Mouse (Mus musculus): ENCODE measurements at regions not wholly inside any gene's neighbourhood (a gene's known extent, or its start where the extent isn't known, plus 50 kb on each side); places are given as distances from the start of the nearest gene placed in this dataset.

GRCm38 (mm10) chr9:41319066-41319465 is 157.6 kb upstream of the Ubash3b start:
- 60% methylated on average over 2 of the region's 2 CpGs for WGBS
- H3K4me1 ChIP-seq (ENCODE audit: control insufficient read depth in 2 of 2, insufficient read depth in 2 of 2, low read length in 2 of 2): no peaks in the 10 kb centered on the region
- no peaks in the 10 kb centered on the region for H3K27me3 ChIP-seq (ENCODE audit: control insufficient read depth, insufficient read depth, low read length)
- no peaks in the 10 kb centered on the region for H3K36me3 ChIP-seq (ENCODE audit: control insufficient read depth, insufficient read depth, low read length)
- no peak overlapping the region for H3K9ac ChIP-seq (ENCODE audit: low read length)
- no peak overlapping the region for H3K27ac ChIP-seq (replicated peaks in 1 of 2; ENCODE audit: control insufficient read depth in 1 of 2, insufficient read depth in 1 of 2, low read depth in 2 of 2, low read length in 2 of 2)
- no peak overlapping the region for H3K4me2 ChIP-seq (ENCODE audit: low read length)
- no peak for ATAC-seq (ENCODE audit: insufficient number of reproducible peaks, insufficient read depth, low FRiP score, low read depth)
- H3K9me3 ChIP-seq (ENCODE audit: control insufficient read depth, low read length): no peaks in the 10 kb centered on the region
- no peak overlapping the region for H3K4me3 ChIP-seq (ENCODE audit: control insufficient read depth in 1 of 2, insufficient read depth in 1 of 2, low read depth in 1 of 2, low read length in 2 of 2)

- no peak overlapping the region for H3K9ac ChIP-seq (ENCODE audit: low read length)
- no peak for ATAC-seq (ENCODE audit: insufficient number of reproducible peaks, insufficient read depth, low FRiP score, low read depth)
- H3K4me3 ChIP-seq (ENCODE audit: control insufficient read depth in 1 of 2, insufficient read depth in 1 of 2, low read depth in 1 of 2, low read length in 2 of 2): no peak overlapping the region
- H3K27me3 ChIP-seq (ENCODE audit: control insufficient read depth, insufficient read depth, low read length): no peaks in the 10 kb centered on the region
- no peaks in the 10 kb centered on the region for H3K4me1 ChIP-seq (ENCODE audit: control insufficient read depth in 2 of 2, insufficient read depth in 2 of 2, low read length in 2 of 2)
- no peaks in the 10 kb centered on the region for H3K9me3 ChIP-seq (ENCODE audit: control insufficient read depth, low read length)
- no peak overlapping the region for H3K27ac ChIP-seq (replicated peaks in 1 of 2; ENCODE audit: control insufficient read depth in 1 of 2, insufficient read depth in 1 of 2, low read depth in 2 of 2, low read length in 2 of 2)
- no peaks in the 10 kb centered on the region for H3K36me3 ChIP-seq (ENCODE audit: control insufficient read depth, insufficient read depth, low read length)
- no peak overlapping the region for H3K4me2 ChIP-seq (ENCODE audit: low read length)
These were observed 144.7 kb upstream of the Ubash3b start for GRCm38 (mm10) chr9:41306229-41306628.

- Histone ChIP-seq H3K9ac (ENCODE audit: low read length) (no peak overlapping the region), H3K27me3 (ENCODE audit: control insufficient read depth, insufficient read depth, low read length) (no peaks in the 10 kb centered on the region), H3K4me2 (ENCODE audit: low read length) (no peak overlapping the region), H3K4me3 (ENCODE audit: control insufficient read depth in 1 of 2, insufficient read depth in 1 of 2, low read depth in 1 of 2, low read length in 2 of 2) (no peak overlapping the region), H3K4me1 (ENCODE audit: control insufficient read depth in 2 of 2, insufficient read depth in 2 of 2, low read length in 2 of 2) (no peaks in the 10 kb centered on the region), H3K9me3 (ENCODE audit: control insufficient read depth, low read length) (no peaks in the 10 kb centered on the region), H3K36me3 (ENCODE audit: control insufficient read depth, insufficient read depth, low read length) (no peaks in the 10 kb centered on the region), H3K27ac (replicated peaks in 1 of 2; ENCODE audit: control insufficient read depth in 1 of 2, insufficient read depth in 1 of 2, low read depth in 2 of 2, low read length in 2 of 2) (no peak overlapping the region)
- 72% methylated on average over 3 of the region's 3 CpGs for WGBS
- ATAC-seq (ENCODE audit: insufficient number of reproducible peaks, insufficient read depth, low FRiP score, low read depth): no peak
These were observed 142.0 kb upstream of the Ubash3b start for GRCm38 (mm10) chr9:41303494-41303828.

- no peak overlapping the region for H3K4me3 ChIP-seq (ENCODE audit: control insufficient read depth in 1 of 2, insufficient read depth in 1 of 2, low read depth in 1 of 2, low read length in 2 of 2)
- H3K27me3 ChIP-seq (ENCODE audit: control insufficient read depth, insufficient read depth, low read length): no peaks in the 10 kb centered on the region
- ATAC-seq (ENCODE audit: insufficient number of reproducible peaks, insufficient read depth, low FRiP score, low read depth): no peak
- H3K4me2 ChIP-seq (ENCODE audit: low read length): no peak overlapping the region
- no peaks in the 10 kb centered on the region for H3K9me3 ChIP-seq (ENCODE audit: control insufficient read depth, low read length)
- no peaks in the 10 kb centered on the region for H3K36me3 ChIP-seq (ENCODE audit: control insufficient read depth, insufficient read depth, low read length)
- no peak overlapping the region for H3K27ac ChIP-seq (replicated peaks in 1 of 2; ENCODE audit: control insufficient read depth in 1 of 2, insufficient read depth in 1 of 2, low read depth in 2 of 2, low read length in 2 of 2)
- no peak overlapping the region for H3K9ac ChIP-seq (ENCODE audit: low read length)
- no peaks in the 10 kb centered on the region for H3K4me1 ChIP-seq (ENCODE audit: control insufficient read depth in 2 of 2, insufficient read depth in 2 of 2, low read length in 2 of 2)
- 71% methylated on average over 8 of the region's 8 CpGs for WGBS
These were observed 141.5 kb upstream of the Ubash3b start for GRCm38 (mm10) chr9:41302809-41303493.

GRCm38 (mm10) chr9:41286145-41286468 is 124.6 kb upstream of the Ubash3b start:
- no peak for ATAC-seq (ENCODE audit: insufficient number of reproducible peaks, insufficient read depth, low FRiP score, low read depth)
- H3K4me3 ChIP-seq (ENCODE audit: control insufficient read depth in 1 of 2, insufficient read depth in 1 of 2, low read depth in 1 of 2, low read length in 2 of 2): no peak overlapping the region
- H3K4me2 ChIP-seq (ENCODE audit: low read length): no peak overlapping the region
- H3K9ac ChIP-seq (ENCODE audit: low read length): no peak overlapping the region
- peaks cover 6% of the 10 kb centered on the region; the same call in 1 of the 2 replicates for H3K9me3 ChIP-seq (ENCODE audit: control insufficient read depth, low read length)
- WGBS: 80% methylated on average over 4 of the region's 4 CpGs
- H3K27me3 ChIP-seq (ENCODE audit: control insufficient read depth, insufficient read depth, low read length): no peaks in the 10 kb centered on the region
- H3K4me1 ChIP-seq (ENCODE audit: control insufficient read depth in 2 of 2, insufficient read depth in 2 of 2, low read length in 2 of 2): peaks cover 4 to 5% of the 10 kb centered on the region in 2 experiments; a peak in 2 of 4 replicates
- H3K27ac ChIP-seq (replicated peaks in 1 of 2; ENCODE audit: control insufficient read depth in 1 of 2, insufficient read depth in 1 of 2, low read depth in 2 of 2, low read length in 2 of 2): no peak overlapping the region
- H3K36me3 ChIP-seq (ENCODE audit: control insufficient read depth, insufficient read depth, low read length): no peaks in the 10 kb centered on the region

- peaks cover 3% of the 10 kb centered on the region; the same call in 1 of the 2 replicates for H3K9me3 ChIP-seq (ENCODE audit: control insufficient read depth, low read length)
- ATAC-seq (ENCODE audit: insufficient number of reproducible peaks, insufficient read depth, low FRiP score, low read depth): no peak
- WGBS: 54% methylated on average over 8 of the region's 8 CpGs
These were observed 124.0 kb upstream of the Ubash3b start for GRCm38 (mm10) chr9:41285266-41286144.

GRCm38 (mm10) chr9:41277726-41278125 is 116.2 kb upstream of the Ubash3b start:
- WGBS: 92% methylated on average over 2 of the region's 2 CpGs

More at GRCm38 (mm10) chr9:41285266-41286144, 124.0 kb upstream of the Ubash3b start:
- no peak overlapping the region for H3K4me2 ChIP-seq (ENCODE audit: low read length)
- H3K27me3 ChIP-seq (ENCODE audit: control insufficient read depth, insufficient read depth, low read length): no peaks in the 10 kb centered on the region
- no peak overlapping the region for H3K27ac ChIP-seq (replicated peaks in 1 of 2; ENCODE audit: control insufficient read depth in 1 of 2, insufficient read depth in 1 of 2, low read depth in 2 of 2, low read length in 2 of 2)
- peaks cover 4 to 5% of the 10 kb centered on the region in 2 experiments; a peak in 2 of 4 replicates for H3K4me1 ChIP-seq (ENCODE audit: control insufficient read depth in 2 of 2, insufficient read depth in 2 of 2, low read length in 2 of 2)
- H3K36me3 ChIP-seq (ENCODE audit: control insufficient read depth, insufficient read depth, low read length): no peaks in the 10 kb centered on the region
- no peak overlapping the region for H3K9ac ChIP-seq (ENCODE audit: low read length)
- H3K4me3 ChIP-seq (ENCODE audit: control insufficient read depth in 1 of 2, insufficient read depth in 1 of 2, low read depth in 1 of 2, low read length in 2 of 2): no peak overlapping the region

More at GRCm38 (mm10) chr9:41277726-41278125, 116.2 kb upstream of the Ubash3b start:
- H3K36me3 ChIP-seq (ENCODE audit: control insufficient read depth, insufficient read depth, low read length): no peaks in the 10 kb centered on the region
- H3K27me3 ChIP-seq (ENCODE audit: control insufficient read depth, insufficient read depth, low read length): no peaks in the 10 kb centered on the region
- no peak overlapping the region for H3K4me3 ChIP-seq (ENCODE audit: control insufficient read depth in 1 of 2, insufficient read depth in 1 of 2, low read depth in 1 of 2, low read length in 2 of 2)
- H3K27ac ChIP-seq (replicated peaks in 1 of 2; ENCODE audit: control insufficient read depth in 1 of 2, insufficient read depth in 1 of 2, low read depth in 2 of 2, low read length in 2 of 2): no peak overlapping the region
- no peak overlapping the region for H3K4me2 ChIP-seq (ENCODE audit: low read length)
- no peak for ATAC-seq (ENCODE audit: insufficient number of reproducible peaks, insufficient read depth, low FRiP score, low read depth)
- peaks cover 4 to 8% of the 10 kb centered on the region in 2 experiments; a peak in 2 of 4 replicates for H3K4me1 ChIP-seq (ENCODE audit: control insufficient read depth in 2 of 2, insufficient read depth in 2 of 2, low read length in 2 of 2)
- no peaks in the 10 kb centered on the region for H3K9me3 ChIP-seq (ENCODE audit: control insufficient read depth, low read length)
- H3K9ac ChIP-seq (ENCODE audit: low read length): no peak overlapping the region

Measured in heart, embryonic 14.5 days (tissue).